Mouse (Mus musculus) embryonic fibroblast, embryonic 13.5 days (primary cell): Measurements from ENCODE around the gene Dhrs13.

ENCODE experiments used
- CTCF ChIP-seq: IDR thresholded peaks from 2 replicates; pipeline ENCODE4 v1.5.1; 2011; ENCODE audit warnings: mild to moderate bottlenecking, control low read depth, low read length, moderate library complexity, borderline replicate concordance; ENCODE audit not compliant: insufficient read depth
- POLR2A ChIP-seq: IDR thresholded peaks from 2 replicates; pipeline ENCODE4 v1.6.1; 2011; ENCODE audit warnings: low read depth, mild to moderate bottlenecking, control low read depth, low read length, moderate library complexity

DNA sequence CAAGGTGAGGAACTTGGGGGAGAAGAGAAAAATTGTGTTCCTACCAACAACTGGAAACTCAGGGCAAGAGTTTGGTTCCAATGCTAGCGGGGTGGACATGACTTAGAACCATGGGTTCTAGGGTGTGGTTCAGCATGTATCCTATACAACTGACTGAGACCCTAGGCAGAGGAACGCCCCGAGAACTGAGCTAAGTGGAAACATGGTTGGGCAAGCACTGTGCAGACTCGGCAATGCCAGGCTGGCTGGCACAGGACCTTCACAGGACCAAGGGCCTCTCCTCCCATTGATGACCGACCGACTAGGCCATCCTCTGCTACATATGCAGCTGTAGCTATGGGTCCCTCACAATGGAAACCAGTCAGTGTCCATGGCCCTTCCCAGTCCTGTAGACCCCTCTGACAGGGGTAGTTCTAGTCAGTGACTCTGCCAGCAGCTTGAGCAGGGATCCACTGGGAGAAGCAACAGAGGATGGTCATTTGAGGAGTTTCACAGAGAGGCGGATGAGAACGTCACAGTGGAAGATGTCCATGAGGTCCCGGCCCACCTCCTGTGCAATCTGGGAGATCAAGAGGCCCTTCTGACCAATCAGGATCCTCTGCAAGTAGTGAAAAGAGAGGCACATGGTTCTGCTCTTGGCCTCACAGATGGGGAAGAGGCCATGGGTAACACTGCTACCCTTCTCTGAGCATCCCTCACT, 41.6 kb downstream of the Dhrs13 start:
- TF ChIP-seq CTCF: no peak
- no peak for TF ChIP-seq POLR2A
